Mouse (Mus musculus) intestine, embryonic 14.5 days (tissue): ENCODE results near the gene Adcy1. TPM values are rescaled to one million over a fixed set of nuclear protein-coding genes. Genes with fewer than 3 reads are reported as not detected.

Experiments
- ATAC-seq: fragments of 200-750 bp; cut with Nextera tagmentation; replicated peaks from 2 replicates; pipeline ENCODE4 v1.8.0; 2017; ENCODE audit warnings: low read depth, moderate number of reproducible peaks, moderate TSS enrichment, moderate library complexity; ENCODE audit not compliant: low FRiP score, low TSS enrichment
- DNase-seq: peaks from one replicate; pipeline ENCODE4 v3.0.0-alpha.2; 2018; ENCODE audit warnings: low spot score
- H3K27ac ChIP-seq: fragments of 300-500 bp; sonication (generic); 2 replicates; pipeline ENCODE4 v1.5.1; 2014; ENCODE audit warnings: low read depth, mild to moderate bottlenecking, control low read depth
- H3K27me3 ChIP-seq: fragments of 300-500 bp; sonication (generic); replicated peaks from 2 replicates; pipeline ENCODE4 v1.6.1; 2014; ENCODE audit warnings: low read length, control low read depth; ENCODE audit not compliant: control insufficient read depth, insufficient read depth
- H3K36me3 ChIP-seq: fragments of 300-500 bp; sonication (generic); 2 replicates; pipeline ENCODE4 v1.6.1; 2014; ENCODE audit warnings: low read length, control low read depth; ENCODE audit not compliant: control insufficient read depth, insufficient read depth
- H3K4me1 ChIP-seq: fragments of 300-500 bp; sonication (generic); replicated peaks from 2 replicates; pipeline ENCODE4 v1.6.1; 2014; ENCODE audit warnings: low read length, control low read depth, mixed read lengths; ENCODE audit not compliant: control insufficient read depth, insufficient read depth
- H3K4me2 ChIP-seq: fragments of 300-500 bp; sonication (generic); 2 replicates; pipeline ENCODE4 v1.6.1; 2014; ENCODE audit warnings: low read length
- H3K4me3 ChIP-seq: fragments of 300-500 bp; sonication (generic); 2 replicates; pipeline ENCODE4 v1.5.1; 2014; ENCODE audit warnings: low read depth, low read length, control low read depth, mixed read lengths
- H3K9ac ChIP-seq: fragments of 300-500 bp; sonication (generic); 2 replicates; pipeline ENCODE4 v1.6.1; 2014; ENCODE audit warnings: mild to moderate bottlenecking, low read length
- H3K9me3 ChIP-seq: fragments of 300-500 bp; sonication (generic); 2 replicates; pipeline ENCODE4 v1.6.1; 2016; ENCODE audit warnings: low read length, control low read depth; ENCODE audit not compliant: control insufficient read depth
- WGBS: fragments of 180-500 bp; shearing (Covaris S2); extraction: QIAGEN DNeasy Blood & Tissue Kit; methylation state at CpG from one replicate; pipeline ENCODE4 v1.1.7; 2014; 5-methylcytosine and 5-hydroxymethylcytosine counted together
- polyA plus RNA-seq: library from polyadenylated mRNA; unstranded; fragments of >200 nt; fragmentation: Nextera tagmentation; extraction: Ambion mirVana; gene quantifications from 2 replicates; pipeline ENCODE4 v1.2.1, GENCODE M21; 2014

Gene Adcy1
- polyA plus RNA-seq = 1.9 and 2.1 TPM in 2 replicates

DNA sequence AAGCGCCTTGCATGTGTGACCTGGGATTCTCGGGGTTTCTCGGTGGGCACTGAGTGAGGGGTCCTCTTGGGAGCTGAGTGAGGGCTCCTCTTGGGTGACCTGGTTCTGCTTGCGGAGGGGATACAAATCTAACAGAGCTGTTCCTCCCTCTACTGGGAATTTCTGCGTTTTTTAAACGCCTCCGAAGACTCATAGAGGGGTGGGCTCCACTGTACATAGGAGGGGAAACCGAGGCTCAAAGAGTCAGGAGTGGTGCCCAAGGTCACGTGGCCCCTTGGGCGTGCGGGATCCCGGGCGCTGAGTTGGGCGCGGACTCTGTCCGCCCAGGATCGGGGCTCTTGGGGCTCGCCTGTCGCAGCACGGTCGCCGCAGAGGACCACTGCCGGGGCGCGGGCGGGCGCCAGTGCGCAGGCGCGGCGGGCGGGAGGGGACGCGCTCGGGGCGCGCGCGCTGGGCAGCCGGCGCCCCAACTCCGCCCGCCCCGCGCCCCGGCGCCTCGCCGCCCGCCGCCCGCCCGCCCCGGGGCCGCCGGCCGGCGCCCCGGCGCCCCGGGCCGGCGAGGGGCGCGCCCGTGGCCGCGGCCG, at the start of gene Adcy1:
Adcy1 (plus strand) TSS at position 489 of the 584 bp plus-strand sequence.
- under 1% methylated on average over 61 of the region's 69 CpGs for WGBS
- H3K27me3 ChIP-seq = peaks cover 67% of the 10 kb centered on the region

DNA sequence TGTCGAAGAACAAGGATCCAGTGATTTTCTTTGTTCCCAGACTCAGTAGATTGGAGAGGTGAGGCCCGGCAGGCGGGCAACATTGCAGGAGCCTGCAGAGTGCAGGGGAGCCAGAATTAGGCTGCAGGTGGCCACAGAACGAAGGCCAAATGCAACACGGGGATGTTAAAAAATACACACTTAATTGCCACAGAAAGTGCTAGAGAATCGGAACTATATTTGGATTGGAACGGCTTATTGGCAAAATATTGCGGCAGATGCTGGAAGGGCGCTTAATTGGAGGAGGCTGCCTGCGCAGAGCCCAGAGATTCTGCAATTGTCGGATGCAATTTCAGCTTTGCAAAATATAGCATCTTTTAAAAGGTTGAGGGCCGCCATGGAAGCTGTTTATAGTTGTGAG, 46.4 kb upstream of the Adcy1 start:
- DNase-seq = no peak
- H3K27ac ChIP-seq = no peak overlapping the region
- no peaks in the 10 kb centered on the region for H3K27me3 ChIP-seq
- WGBS = 88% methylated on average over 12 of the region's 12 CpGs
- no peaks in the 10 kb centered on the region for H3K36me3 ChIP-seq
- H3K4me3 ChIP-seq = no peak overlapping the region
- H3K4me1 ChIP-seq = no peaks in the 10 kb centered on the region
- no peak overlapping the region for H3K9ac ChIP-seq
- ATAC-seq = no peak
- no peaks in the 10 kb centered on the region for H3K9me3 ChIP-seq
- H3K4me2 ChIP-seq = no peak overlapping the region

More for the DNA sequence above, at the start of gene Adcy1:
- Histone ChIP-seq H3K4me2 (peak within 1 kb of the TSS; percentile 82), H3K36me3 (no peaks in the 10 kb centered on the region), H3K9ac (peak within 1 kb of the TSS; percentile 48), H3K27ac (no peak within 1 kb of the TSS), H3K4me3 (peak within 1 kb of the TSS; percentile 53), H3K9me3 (no peaks in the 10 kb centered on the region), H3K4me1 (peaks cover 9% of the 10 kb centered on the region; the same call in 1 of the 2 replicates)
- ATAC-seq (peak; percentile 59; the same call in 1 of the 2 replicates), DNase-seq (peak; percentile 72)

GRCm38 (mm10) chr11:7018078-7018477, 45.2 kb upstream of the Adcy1 start:
- Histone ChIP-seq H3K4me3 (no peak overlapping the region), H3K27ac (no peak overlapping the region), H3K4me2 (no peak overlapping the region), H3K9me3 (no peaks in the 10 kb centered on the region), H3K36me3 (no peaks in the 10 kb centered on the region), H3K27me3 (no peaks in the 10 kb centered on the region), H3K4me1 (no peaks in the 10 kb centered on the region), H3K9ac (no peak overlapping the region)
- 93% methylated on average over 5 of the region's 5 CpGs for WGBS
- DNase-seq (no peak), ATAC-seq (no peak)

- Histone ChIP-seq H3K4me1 (no peaks in the 10 kb centered on the region), H3K27me3 (no peaks in the 10 kb centered on the region), H3K4me3 (no peak overlapping the region), H3K9ac (no peak overlapping the region), H3K27ac (no peak overlapping the region), H3K36me3 (no peaks in the 10 kb centered on the region), H3K4me2 (no peak overlapping the region), H3K9me3 (no peaks in the 10 kb centered on the region)
- DNase-seq (no peak), ATAC-seq (no peak)
- WGBS = 94% methylated on average over 7 of the region's 7 CpGs
Observed at GRCm38 (mm10) chr11:7019006-7019525, 44.2 kb upstream of the Adcy1 start.

GRCm38 (mm10) chr11:7033063-7033462, 30.2 kb upstream of the Adcy1 start:
- Histone ChIP-seq H3K4me1 (no peaks in the 10 kb centered on the region), H3K36me3 (no peaks in the 10 kb centered on the region), H3K27ac (no peak overlapping the region), H3K9me3 (no peaks in the 10 kb centered on the region), H3K27me3 (no peaks in the 10 kb centered on the region), H3K9ac (no peak overlapping the region), H3K4me2 (no peak overlapping the region), H3K4me3 (no peak overlapping the region)
- no peak for ATAC-seq
- no peak for DNase-seq
- 74% methylated on average over 2 of the region's 2 CpGs for WGBS

DNA sequence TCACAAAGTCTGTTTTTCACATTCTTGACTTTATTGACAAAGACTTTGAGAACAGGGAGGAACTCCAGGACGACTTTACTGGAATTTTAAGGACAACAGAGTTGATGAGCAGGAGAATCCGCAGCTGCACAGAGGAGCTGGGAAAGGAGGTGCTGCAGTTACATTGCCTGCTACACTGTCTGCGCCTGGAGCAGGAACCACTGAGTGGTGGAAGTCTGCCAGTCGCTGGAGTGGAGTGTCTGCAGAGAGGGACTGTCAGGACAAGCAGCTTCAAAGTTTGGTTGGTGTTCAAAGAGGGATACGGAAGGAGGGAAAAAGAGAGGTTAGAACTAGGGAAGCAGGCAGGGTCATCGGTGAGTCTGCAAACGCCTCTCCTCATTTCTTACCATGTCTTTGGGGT, 23.6 kb upstream of the Adcy1 start:
- ATAC-seq (no peak), DNase-seq (no peak)
- no peak overlapping the region for H3K4me2 ChIP-seq

DNA sequence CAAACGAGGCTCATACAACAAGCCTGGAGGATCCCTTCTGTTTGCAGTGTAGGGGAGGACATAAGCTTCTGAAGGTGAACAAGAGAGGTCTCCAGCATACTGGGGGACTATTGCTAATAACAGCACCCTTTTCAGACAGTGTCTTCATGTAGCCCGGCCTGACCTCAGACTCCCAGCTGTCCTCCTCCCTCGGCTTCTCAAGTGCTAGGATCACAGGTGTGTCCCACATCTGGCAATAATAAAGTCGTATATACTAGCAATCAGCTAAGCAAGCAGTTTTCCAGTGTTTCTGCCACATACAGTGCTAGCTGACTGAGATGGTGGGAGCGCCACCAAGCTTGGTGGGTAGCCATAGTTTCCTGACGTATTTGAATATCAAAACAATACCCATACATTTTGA, 22.5 kb upstream of the Adcy1 start:
- Histone ChIP-seq H3K27me3 (no peaks in the 10 kb centered on the region), H3K9ac (no peak overlapping the region), H3K9me3 (no peaks in the 10 kb centered on the region), H3K27ac (no peak overlapping the region), H3K4me1 (no peaks in the 10 kb centered on the region), H3K36me3 (no peaks in the 10 kb centered on the region), H3K4me3 (no peak overlapping the region), H3K4me2 (no peak overlapping the region)
- WGBS = 54% methylated on average over 6 of the region's 6 CpGs
- no peak for ATAC-seq
- no peak for DNase-seq

More for the DNA sequence above, 23.6 kb upstream of the Adcy1 start:
- no peak overlapping the region for H3K9ac ChIP-seq
- H3K27me3 ChIP-seq = no peaks in the 10 kb centered on the region
- H3K27ac ChIP-seq = no peak overlapping the region
- H3K4me3 ChIP-seq = no peak overlapping the region
- no peaks in the 10 kb centered on the region for H3K4me1 ChIP-seq
- H3K9me3 ChIP-seq = no peaks in the 10 kb centered on the region
- WGBS = 24% methylated on average over 7 of the region's 7 CpGs
- no peaks in the 10 kb centered on the region for H3K36me3 ChIP-seq

GRCm38 (mm10) chr11:7047176-7047575, 16.1 kb upstream of the Adcy1 start:
- H3K27ac ChIP-seq = no peak overlapping the region
- no peak for ATAC-seq
- H3K9me3 ChIP-seq = no peaks in the 10 kb centered on the region
- no peaks in the 10 kb centered on the region for H3K27me3 ChIP-seq
- H3K9ac ChIP-seq = no peak overlapping the region
- no peak overlapping the region for H3K4me3 ChIP-seq
- H3K4me1 ChIP-seq = no peaks in the 10 kb centered on the region
- DNase-seq = peak; percentile 40
- WGBS = 76% methylated on average over 2 of the region's 2 CpGs
- no peak overlapping the region for H3K4me2 ChIP-seq
- no peaks in the 10 kb centered on the region for H3K36me3 ChIP-seq

- ATAC-seq (no peak), DNase-seq (no peak)
- Histone ChIP-seq H3K4me3 (no peak overlapping the region), H3K4me2 (no peak overlapping the region), H3K4me1 (no peaks in the 10 kb centered on the region), H3K36me3 (no peaks in the 10 kb centered on the region), H3K27ac (no peak overlapping the region), H3K27me3 (no peaks in the 10 kb centered on the region), H3K9me3 (no peaks in the 10 kb centered on the region), H3K9ac (no peak overlapping the region)
Observed at GRCm38 (mm10) chr11:7047584-7047983, 15.7 kb upstream of the Adcy1 start.
